Mouse (Mus musculus): ENCODE results near the gene Lyl1. TPM values are rescaled to one million over a fixed set of nuclear protein-coding genes. Genes with fewer than 3 reads are reported as not detected.

Lyl1 gene
- polyA plus RNA-seq, 1 experiment, result not detected

DNA sequence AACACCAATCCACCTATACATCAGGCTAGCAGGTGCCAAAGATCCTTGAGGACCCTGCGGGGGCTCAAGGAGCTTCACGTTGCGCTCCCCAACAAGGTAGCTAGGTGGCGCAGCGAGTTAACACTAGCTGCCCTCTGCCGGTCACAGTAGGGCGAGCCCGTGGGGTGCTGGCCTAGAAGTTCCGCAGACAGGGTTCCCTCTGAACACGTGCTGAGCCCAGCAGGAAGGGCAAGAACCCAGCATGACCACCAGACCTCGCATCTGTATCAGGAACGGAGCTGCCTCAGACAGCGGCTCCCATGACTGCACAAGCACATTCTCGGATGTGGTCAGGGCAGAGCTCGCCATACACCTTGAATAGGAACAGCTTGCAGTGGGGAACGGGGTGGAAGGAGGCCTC lies 36.4 kb downstream of the Lyl1 start:
- no peak overlapping the region for H3ac ChIP-seq (ENCODE audit: control insufficient read depth, insufficient read length)
- H3K4me3 ChIP-seq, result no peak overlapping the region
- no peaks in the 10 kb centered on the region for H3K27me3 ChIP-seq (ENCODE audit: control insufficient read depth, insufficient read depth, insufficient read length)
- H3K36me3 ChIP-seq (ENCODE audit: control insufficient read depth, insufficient read depth), result no peaks in the 10 kb centered on the region
- no peak for TF ChIP-seq TCF3 (IDR thresholded peaks at IDR 0.05; ENCODE audit: insufficient read length, low read depth)
- peak; percentile 40 for TF ChIP-seq USF1 (IDR thresholded peaks at IDR 0.05; ENCODE audit: low read depth)
- peak; percentile 30 for TF ChIP-seq POLR2AphosphoS2 (IDR thresholded peaks at IDR 0.05; ENCODE audit: insufficient read length, low read depth)
- TF ChIP-seq MYOD1 (IDR thresholded peaks at IDR 0.05; ENCODE audit: control insufficient read depth in 1 of 3, insufficient read length in 2 of 3, low read depth in 2 of 3), result peak in 1 of 3 experiments; percentile 14
- TF ChIP-seq POLR2A (IDR thresholded peaks at IDR 0.05; ENCODE audit: insufficient read length, low read depth), result peak; percentile 42
- TF ChIP-seq MYOG (IDR thresholded peaks at IDR 0.05; ENCODE audit: control insufficient read depth in 1 of 3, insufficient read depth in 1 of 3, insufficient read length in 2 of 3, low read depth in 2 of 3), result peak in 1 of 3 experiments; percentile 48
- no peak for TF ChIP-seq CEBPB (IDR thresholded peaks at IDR 0.05; ENCODE audit: insufficient read depth, poor library complexity, severe bottlenecking)
- H3K79me2 ChIP-seq (ENCODE audit: control insufficient read depth, insufficient read depth), result peaks cover 31% of the 10 kb centered on the region
- peak overlapping the region; percentile 36 for H3K4me2 ChIP-seq (ENCODE audit: low read depth)

- Histone ChIP-seq H3ac (ENCODE audit: control insufficient read depth, insufficient read length) (no peak overlapping the region), H3K4me3 (no peak overlapping the region), H3K36me3 (ENCODE audit: control insufficient read depth, insufficient read depth) (no peaks in the 10 kb centered on the region), H3K4me2 (ENCODE audit: low read depth) (no peak overlapping the region), H3K27me3 (ENCODE audit: control insufficient read depth, insufficient read depth, insufficient read length) (no peaks in the 10 kb centered on the region), H3K79me2 (ENCODE audit: control insufficient read depth, insufficient read depth) (peaks cover 26% of the 10 kb centered on the region)
- no peak for TF ChIP-seq MAX (IDR thresholded peaks at IDR 0.05; ENCODE audit: low read depth)
- TF ChIP-seq POLR2AphosphoS2 (IDR thresholded peaks at IDR 0.05; ENCODE audit: insufficient read length, low read depth), result no peak
These were observed 37.0 kb downstream of the Lyl1 start for GRCm38 (mm10) chr8:84738266-84738665.

- TF ChIP-seq REST (IDR thresholded peaks at IDR 0.05; ENCODE audit: insufficient read depth, insufficient read length), result no peak
- TF ChIP-seq MAX (IDR thresholded peaks at IDR 0.05; ENCODE audit: low read depth), result no peak
- no peak for TF ChIP-seq E2F4 (IDR thresholded peaks at IDR 0.05; ENCODE audit: insufficient read depth)
- no peak for TF ChIP-seq USF1 (IDR thresholded peaks at IDR 0.05; ENCODE audit: low read depth)
- TF ChIP-seq TCF3 (IDR thresholded peaks at IDR 0.05; ENCODE audit: insufficient read length, low read depth), result no peak
- H3K79me2 ChIP-seq (ENCODE audit: control insufficient read depth, insufficient read depth), result peaks cover 23% of the 10 kb centered on the region
- no peak overlapping the region for H3ac ChIP-seq (ENCODE audit: control insufficient read depth, insufficient read length)
- H3K4me3 ChIP-seq, result no peak overlapping the region
- no peaks in the 10 kb centered on the region for H3K27me3 ChIP-seq (ENCODE audit: control insufficient read depth, insufficient read depth, insufficient read length)
- no peaks in the 10 kb centered on the region for H3K36me3 ChIP-seq (ENCODE audit: control insufficient read depth, insufficient read depth)
- H3K4me2 ChIP-seq (ENCODE audit: low read depth), result no peak overlapping the region
These were observed 37.6 kb downstream of the Lyl1 start for GRCm38 (mm10) chr8:84738715-84739400.

- TF ChIP-seq TCF12 (IDR thresholded peaks at IDR 0.05; ENCODE audit: insufficient read depth, poor library complexity, severe bottlenecking) (no peak), POLR2AphosphoS2 (IDR thresholded peaks at IDR 0.05; ENCODE audit: insufficient read length, low read depth) (no peak), CEBPB (IDR thresholded peaks at IDR 0.05; ENCODE audit: insufficient read depth, poor library complexity, severe bottlenecking) (no peak), TCF3 (IDR thresholded peaks at IDR 0.05; ENCODE audit: insufficient read length, low read depth) (no peak), E2F4 (IDR thresholded peaks at IDR 0.05; ENCODE audit: insufficient read depth) (no peak), POLR2A (IDR thresholded peaks at IDR 0.05; ENCODE audit: insufficient read length, low read depth) (no peak), MYOG (IDR thresholded peaks at IDR 0.05; ENCODE audit: control insufficient read depth in 1 of 3, insufficient read depth in 1 of 3, insufficient read length in 2 of 3, low read depth in 2 of 3) (no peak), MYOD1 (IDR thresholded peaks at IDR 0.05; ENCODE audit: control insufficient read depth in 1 of 3, insufficient read length in 2 of 3, low read depth in 2 of 3) (no peak), MAX (IDR thresholded peaks at IDR 0.05; ENCODE audit: low read depth) (no peak), REST (IDR thresholded peaks at IDR 0.05; ENCODE audit: insufficient read depth, insufficient read length) (no peak), SRF (IDR thresholded peaks at IDR 0.05; ENCODE audit: control insufficient read depth, insufficient read length, low read depth) (no peak), USF1 (IDR thresholded peaks at IDR 0.05; ENCODE audit: low read depth) (no peak)
- H3K4me2 ChIP-seq (ENCODE audit: low read depth), result no peak overlapping the region
These were observed 38.1 kb downstream of the Lyl1 start for GRCm38 (mm10) chr8:84739401-84739742.

DNA sequence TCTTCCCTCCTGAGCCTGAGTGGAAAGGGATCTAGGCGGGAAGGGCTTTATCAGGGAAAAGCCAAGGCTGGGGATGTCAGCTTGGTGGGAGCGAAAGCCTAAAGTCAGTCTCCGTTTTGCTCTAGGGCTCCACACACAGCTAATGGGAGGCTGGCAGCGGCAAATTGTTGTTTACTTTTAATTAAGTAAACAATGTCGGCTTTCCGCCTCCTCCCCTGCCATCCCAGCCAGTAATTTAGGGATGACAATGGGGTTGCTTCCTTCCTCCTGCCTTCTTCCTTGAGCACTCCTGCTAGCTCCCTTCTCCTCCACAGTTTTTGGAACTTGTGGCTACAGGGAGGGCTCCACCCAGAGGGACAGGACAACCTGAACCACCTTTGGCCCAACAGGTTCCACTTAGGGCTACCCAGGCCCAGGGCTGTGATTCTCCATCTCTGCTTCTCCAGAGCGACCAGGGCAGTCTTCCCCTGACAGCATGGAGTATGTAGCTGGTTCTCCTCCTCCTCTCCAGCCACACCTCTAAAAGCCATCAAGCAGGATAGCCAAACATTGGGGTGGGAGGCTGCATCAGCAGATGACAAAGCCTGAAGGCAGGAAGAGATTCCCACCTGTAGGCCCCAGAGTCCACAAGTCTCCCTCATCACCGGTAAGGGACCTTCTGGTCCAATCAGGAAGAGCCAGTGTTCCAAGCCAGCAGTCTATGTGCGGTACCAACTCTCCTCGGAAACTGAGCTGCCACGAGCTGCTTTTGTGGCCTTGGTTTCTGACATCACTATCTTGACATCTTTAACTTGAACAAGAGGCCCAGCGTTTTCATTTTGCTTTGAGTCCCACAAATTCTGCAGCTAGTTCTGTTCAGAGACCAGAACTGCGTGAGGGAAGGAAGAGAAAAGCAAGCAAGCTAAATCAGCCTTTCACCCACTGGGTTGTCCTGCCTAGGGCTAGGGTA lies 39.9 kb downstream of the Lyl1 start:
- peak overlapping the region; percentile 15 for H3K4me3 ChIP-seq
- peak overlapping the region; percentile 81 for H3K4me2 ChIP-seq (ENCODE audit: low read depth)

More at GRCm38 (mm10) chr8:84739401-84739742, 38.1 kb downstream of the Lyl1 start:
- no peak overlapping the region for H3K4me3 ChIP-seq
- no peak overlapping the region for H3ac ChIP-seq (ENCODE audit: control insufficient read depth, insufficient read length)
- peaks cover 19% of the 10 kb centered on the region for H3K79me2 ChIP-seq (ENCODE audit: control insufficient read depth, insufficient read depth)
- no peaks in the 10 kb centered on the region for H3K36me3 ChIP-seq (ENCODE audit: control insufficient read depth, insufficient read depth)
- no peaks in the 10 kb centered on the region for H3K27me3 ChIP-seq (ENCODE audit: control insufficient read depth, insufficient read depth, insufficient read length)

More for the DNA sequence above, 39.9 kb downstream of the Lyl1 start:
- Histone ChIP-seq H3K36me3 (ENCODE audit: control insufficient read depth, insufficient read depth) (no peaks in the 10 kb centered on the region), H3ac (ENCODE audit: control insufficient read depth, insufficient read length) (no peak overlapping the region), H3K79me2 (ENCODE audit: control insufficient read depth, insufficient read depth) (peaks cover 16% of the 10 kb centered on the region), H3K27me3 (ENCODE audit: control insufficient read depth, insufficient read depth, insufficient read length) (no peaks in the 10 kb centered on the region)
- TF ChIP-seq E2F4 (IDR thresholded peaks at IDR 0.05; ENCODE audit: insufficient read depth) (no peak), TCF3 (IDR thresholded peaks at IDR 0.05; ENCODE audit: insufficient read length, low read depth) (no peak), REST (IDR thresholded peaks at IDR 0.05; ENCODE audit: insufficient read depth, insufficient read length) (no peak), POLR2A (IDR thresholded peaks at IDR 0.05; ENCODE audit: insufficient read length, low read depth) (no peak), TCF12 (IDR thresholded peaks at IDR 0.05; ENCODE audit: insufficient read depth, poor library complexity, severe bottlenecking) (no peak), MAX (IDR thresholded peaks at IDR 0.05; ENCODE audit: low read depth) (no peak), MYOD1 (IDR thresholded peaks at IDR 0.05; ENCODE audit: control insufficient read depth in 1 of 3, insufficient read length in 2 of 3, low read depth in 2 of 3) (no peak), USF1 (IDR thresholded peaks at IDR 0.05; ENCODE audit: low read depth) (no peak), MYOG (IDR thresholded peaks at IDR 0.05; ENCODE audit: control insufficient read depth in 1 of 3, insufficient read depth in 1 of 3, insufficient read length in 2 of 3, low read depth in 2 of 3) (no peak), CEBPB (IDR thresholded peaks at IDR 0.05; ENCODE audit: insufficient read depth, poor library complexity, severe bottlenecking) (no peak), SRF (IDR thresholded peaks at IDR 0.05; ENCODE audit: control insufficient read depth, insufficient read length, low read depth) (no peak), POLR2AphosphoS2 (IDR thresholded peaks at IDR 0.05; ENCODE audit: insufficient read length, low read depth) (no peak)

Data from myocyte (in vitro differentiated cells).